Mouse (Mus musculus): ENCODE measurements at regions not wholly inside any gene's neighbourhood (a gene's known extent, or its start where the extent isn't known, plus 50 kb on each side); places are given as distances from the start of the nearest gene placed in this dataset.
A peak's percentile ranks its signal among the peaks of the same experiment; 100 is the strongest.

- no peak for DNase-seq (ENCODE audit: low read depth, low spot score)
Measured at GRCm38 (mm10) chr4:94186997-94187396, 369.3 kb upstream of the Gm10306 start.

GRCm38 (mm10) chr4:94188354-94188753 lies 368.0 kb upstream of the Gm10306 start:
- no peak for DNase-seq (ENCODE audit: low read depth, low spot score)

- peak; percentile 12 for DNase-seq (ENCODE audit: low read depth, low spot score)
Measured at GRCm38 (mm10) chr4:94188888-94189287, 367.5 kb upstream of the Gm10306 start.

- DNase-seq (ENCODE audit: low read depth, low spot score), result no peak
Measured at GRCm38 (mm10) chr4:94190940-94191339, 365.4 kb upstream of the Gm10306 start.

- no peak for DNase-seq (ENCODE audit: low read depth, low spot score)
Measured at GRCm38 (mm10) chr4:94216265-94216664, 340.1 kb upstream of the Gm10306 start.

- no peak for DNase-seq (ENCODE audit: low read depth, low spot score)
Measured at GRCm38 (mm10) chr4:94235650-94236206, 320.6 kb upstream of the Gm10306 start.

GRCm38 (mm10) chr4:94256026-94256425 lies 300.3 kb upstream of the Gm10306 start:
- DNase-seq (ENCODE audit: low read depth, low spot score), result no peak

- no peak for DNase-seq (ENCODE audit: low read depth, low spot score)
Measured at GRCm38 (mm10) chr4:94261136-94261535, 295.2 kb upstream of the Gm10306 start.

- DNase-seq (ENCODE audit: low read depth, low spot score), result no peak
Measured at GRCm38 (mm10) chr4:94281732-94282131, 274.6 kb upstream of the Gm10306 start.

GRCm38 (mm10) chr4:94292150-94292549 lies 264.2 kb upstream of the Gm10306 start:
- DNase-seq (ENCODE audit: low read depth, low spot score), result no peak

- no peak for DNase-seq (ENCODE audit: low read depth, low spot score)
Measured at GRCm38 (mm10) chr4:94317298-94317697, 239.0 kb upstream of the Gm10306 start.

GRCm38 (mm10) chr4:94326759-94327158 lies 229.6 kb upstream of the Gm10306 start:
- no peak for DNase-seq (ENCODE audit: low read depth, low spot score)

GRCm38 (mm10) chr4:94343331-94343730 lies 213.0 kb upstream of the Gm10306 start:
- no peak for DNase-seq (ENCODE audit: low read depth, low spot score)

- no peak for DNase-seq (ENCODE audit: low read depth, low spot score)
Measured at GRCm38 (mm10) chr4:94349273-94349672, 207.1 kb upstream of the Gm10306 start.

- DNase-seq (ENCODE audit: low read depth, low spot score), result no peak
Measured at GRCm38 (mm10) chr4:94356982-94357381, 199.4 kb upstream of the Gm10306 start.

GRCm38 (mm10) chr4:94360810-94361527 lies 195.4 kb upstream of the Gm10306 start:
- no peak for DNase-seq (ENCODE audit: low read depth, low spot score)

GRCm38 (mm10) chr4:94361528-94362217 lies 194.7 kb upstream of the Gm10306 start:
- no peak for DNase-seq (ENCODE audit: low read depth, low spot score)

GRCm38 (mm10) chr4:94365375-94365774 lies 191.0 kb upstream of the Gm10306 start:
- DNase-seq (ENCODE audit: low read depth, low spot score), result no peak

- DNase-seq (ENCODE audit: low read depth, low spot score), result no peak
Measured at GRCm38 (mm10) chr4:94367174-94367573, 189.2 kb upstream of the Gm10306 start.

GRCm38 (mm10) chr4:94370981-94371380 lies 185.4 kb upstream of the Gm10306 start:
- no peak for DNase-seq (ENCODE audit: low read depth, low spot score)

GRCm38 (mm10) chr4:94376256-94376655 lies 180.1 kb upstream of the Gm10306 start:
- DNase-seq (ENCODE audit: low read depth, low spot score), result peak; percentile 37

- no peak for DNase-seq (ENCODE audit: low read depth, low spot score)
Measured at GRCm38 (mm10) chr4:94385703-94386102, 170.6 kb upstream of the Gm10306 start.

GRCm38 (mm10) chr4:94388317-94388716 lies 168.0 kb upstream of the Gm10306 start:
- no peak for DNase-seq (ENCODE audit: low read depth, low spot score)

All from brain, embryonic 18.5 days (tissue).